Mouse (Mus musculus) c-Kit-positive CD71-positive TER-119-negative erythroid progenitor cells, embryonic 14.5 days (primary cell): ENCODE measurements at regions not wholly inside any gene's neighbourhood (a gene's known extent, or its start where the extent isn't known, plus 50 kb on each side); places are given as distances from the start of the nearest gene placed in this dataset.

Source experiments
- DNase-seq: peaks from one replicate; pipeline ENCODE4 v3.0.0-alpha.2; 2013; ENCODE audit warnings: low read depth

DNA sequence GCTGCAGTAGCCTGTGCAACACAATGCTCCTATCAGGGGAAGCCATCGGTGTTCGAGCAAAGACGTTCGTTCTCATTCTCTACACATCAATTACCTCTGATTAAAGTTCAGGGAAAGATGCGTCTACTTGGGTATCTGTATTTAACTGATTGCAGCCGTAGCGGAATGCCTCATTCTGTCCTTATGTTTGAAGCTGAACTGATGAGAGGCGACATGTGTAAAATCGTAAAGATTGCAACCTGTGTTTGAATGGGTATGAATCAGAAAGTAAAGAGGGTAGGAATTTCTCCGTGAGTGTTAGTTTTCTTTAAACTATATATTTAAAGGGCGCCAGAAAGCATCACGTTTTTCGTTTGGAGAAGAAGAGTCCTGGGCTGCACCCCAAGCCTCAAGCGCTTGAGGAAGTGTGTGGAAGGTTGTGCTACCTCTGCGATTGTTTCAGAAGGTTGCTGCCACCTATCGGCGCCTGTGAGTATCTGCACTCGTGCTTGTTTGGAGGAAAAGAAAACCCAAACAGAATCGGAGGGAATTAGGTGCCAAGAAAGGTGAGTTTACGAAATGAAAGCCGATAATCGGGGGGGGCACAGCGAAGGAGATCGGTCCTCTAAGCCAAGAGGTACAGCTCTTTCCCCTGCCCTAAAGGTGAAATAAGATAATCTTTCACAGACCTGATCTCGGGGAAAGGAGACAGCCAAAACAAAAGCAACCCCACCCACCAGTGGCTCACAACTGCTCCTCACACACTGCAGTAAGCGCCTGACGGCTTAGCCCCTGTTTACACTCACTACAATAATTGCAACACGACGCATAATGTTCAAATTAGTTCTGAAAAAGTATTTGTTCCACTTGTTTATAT is 346.4 kb upstream of the Prkcq start:
- peak; percentile 28 for DNase-seq

- no peak for DNase-seq
These were observed 345.7 kb upstream of the Prkcq start for GRCm38 (mm10) chr2:10826134-10826767.

- DNase-seq, result no peak
These were observed 331.9 kb upstream of the Prkcq start for GRCm38 (mm10) chr2:10839976-10840375.

DNA sequence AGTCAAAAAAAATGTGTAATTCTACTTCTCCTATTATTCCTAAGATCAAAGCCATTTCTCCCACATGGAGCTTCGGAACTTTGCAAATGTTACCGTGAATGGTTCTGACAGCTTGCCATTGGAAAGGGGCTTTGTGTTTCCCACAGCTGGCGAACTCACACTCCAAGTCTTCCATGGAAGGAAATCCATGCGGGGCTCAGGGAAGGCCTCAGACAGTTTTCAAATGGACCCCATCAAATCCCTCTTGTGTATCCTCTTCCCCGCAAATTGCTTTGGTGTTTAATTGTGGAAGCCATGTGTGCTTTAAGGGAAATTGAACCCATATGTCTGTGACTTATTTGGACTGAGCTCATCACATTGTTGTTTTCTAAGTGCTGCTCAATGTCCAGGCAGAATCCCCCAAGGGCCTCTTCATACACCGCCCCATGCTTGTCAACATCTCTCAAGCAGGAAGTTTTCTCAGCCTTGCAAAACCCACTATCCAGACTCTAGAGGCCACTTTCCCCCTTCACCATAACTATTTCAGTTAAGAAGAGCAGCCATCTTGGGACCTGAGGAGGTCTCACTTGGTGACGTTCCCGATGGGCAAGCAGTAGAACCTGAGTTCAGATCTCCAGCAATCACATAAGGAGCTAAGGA is 310.1 kb upstream of the Prkcq start:
- DNase-seq, result no peak

GRCm38 (mm10) chr2:10864451-10864850 is 307.5 kb upstream of the Prkcq start:
- DNase-seq, result no peak

GRCm38 (mm10) chr2:10874303-10874702 is 297.6 kb upstream of the Prkcq start:
- no peak for DNase-seq

DNA sequence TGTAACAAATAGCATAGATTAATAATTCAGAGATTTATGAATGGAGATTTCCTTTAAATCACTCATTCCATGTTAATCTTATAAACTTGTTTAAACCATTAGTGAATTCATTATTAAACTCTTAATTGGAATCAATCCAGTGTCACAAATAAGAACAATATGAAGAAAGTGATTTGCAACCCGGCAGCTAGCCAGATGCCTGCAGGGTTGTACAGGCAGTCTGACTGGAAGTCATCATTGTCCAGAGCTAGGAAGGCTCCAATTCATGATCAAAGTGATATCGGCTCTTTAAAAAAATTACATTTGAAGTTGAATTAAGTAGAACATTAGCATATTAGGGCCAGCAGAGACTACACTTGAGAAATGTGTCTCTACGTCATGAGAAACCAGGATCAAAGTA is 270.0 kb upstream of the Prkcq start:
- DNase-seq, result no peak

DNA sequence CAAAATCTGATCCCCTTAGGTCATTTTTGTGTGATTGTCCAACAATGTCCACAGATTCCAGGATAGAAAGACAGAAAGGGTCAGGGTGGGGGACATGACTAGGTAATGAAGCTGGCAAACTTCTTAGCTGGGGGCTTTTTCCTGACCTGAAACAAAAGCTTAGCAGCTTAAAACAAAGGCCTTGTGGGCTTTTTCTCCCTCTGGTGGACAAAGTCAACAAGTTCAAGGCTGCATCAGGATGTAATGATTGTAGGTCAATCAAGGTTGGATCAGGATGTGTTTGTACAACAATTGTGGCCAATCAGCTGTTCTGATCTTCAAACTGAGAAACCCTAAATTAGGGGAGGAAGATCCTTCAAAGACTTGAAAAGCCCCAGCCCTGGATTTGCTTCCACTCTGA is 252.0 kb upstream of the Prkcq start:
- no peak for DNase-seq

DNA sequence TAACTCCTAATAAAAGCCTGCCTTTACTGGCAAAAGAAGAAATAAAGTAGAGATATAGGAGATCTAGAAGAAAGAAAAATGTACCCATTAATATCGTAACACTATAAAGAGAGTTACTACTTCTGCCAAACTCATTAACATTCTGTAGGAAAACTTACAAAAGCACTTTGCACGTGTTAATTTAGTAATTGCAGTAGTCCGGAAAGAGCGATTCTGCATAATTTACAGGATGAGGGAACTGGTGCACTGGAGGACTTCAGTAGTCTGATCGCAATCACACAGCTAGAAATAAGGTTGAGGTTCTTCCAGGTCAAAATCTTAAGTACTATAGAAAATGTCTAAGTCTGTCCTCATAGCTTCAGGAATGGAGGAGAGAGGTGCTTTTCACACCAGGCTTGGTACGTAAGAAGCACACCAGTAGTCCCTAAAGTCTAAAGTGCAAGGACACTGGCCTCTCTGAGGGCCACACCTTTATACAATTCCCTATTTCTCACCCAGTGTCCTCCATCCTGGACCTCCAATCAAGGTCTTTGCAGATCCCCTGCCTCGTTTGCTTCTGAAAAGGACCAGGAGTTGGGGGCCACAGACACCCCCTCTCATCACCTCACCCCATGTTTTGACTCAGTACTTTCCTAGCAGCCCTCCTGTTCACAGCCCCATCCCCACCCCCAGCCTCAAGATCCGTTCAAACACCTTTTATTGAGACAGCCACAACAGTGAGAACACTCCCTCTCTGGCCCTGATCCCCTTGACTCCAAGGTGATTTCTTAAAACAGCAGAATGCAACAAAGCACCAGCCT is 251.0 kb upstream of the Prkcq start:
- no peak for DNase-seq

GRCm38 (mm10) chr2:10921486-10922450 is 250.1 kb upstream of the Prkcq start:
- DNase-seq, result no peak

DNA sequence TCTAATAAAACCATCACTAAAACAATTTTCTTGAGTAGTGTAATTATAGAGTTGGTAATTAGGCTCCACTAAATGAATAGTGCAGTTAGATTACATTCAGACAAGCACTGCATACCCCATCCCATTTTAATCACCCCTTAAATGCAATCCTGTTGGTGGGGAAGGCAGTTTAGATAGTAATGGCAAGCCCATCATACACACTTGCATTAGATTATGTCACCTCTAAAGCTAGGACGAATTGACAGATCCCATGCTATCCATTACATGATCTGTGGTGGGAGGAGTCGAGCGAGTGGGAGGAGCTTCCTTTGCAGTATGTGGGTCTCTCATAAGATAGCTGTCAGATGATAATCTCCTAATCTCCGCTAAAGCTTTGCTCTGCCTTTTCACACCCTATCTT is 247.9 kb upstream of the Prkcq start:
- no peak for DNase-seq

DNA sequence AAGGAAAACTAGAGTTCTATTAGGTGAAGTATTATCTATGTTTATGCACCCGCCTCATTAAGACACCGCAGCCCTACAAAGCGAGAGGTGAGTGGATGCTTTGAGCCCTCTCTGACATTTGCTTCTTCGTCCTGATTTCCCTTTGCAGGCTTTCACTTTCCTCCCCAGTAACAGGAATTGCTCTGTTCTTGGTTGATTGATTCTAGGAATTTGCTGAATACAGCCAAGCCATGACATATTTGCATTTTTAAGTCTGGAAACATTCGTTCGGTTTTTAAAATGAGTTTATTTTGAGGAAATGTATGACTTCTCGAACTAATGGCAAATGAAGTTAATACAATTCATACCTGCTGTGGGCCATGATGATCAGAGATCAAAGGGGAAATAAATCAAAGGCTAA is 246.5 kb upstream of the Prkcq start:
- DNase-seq, result no peak

GRCm38 (mm10) chr2:10937405-10937804 is 234.5 kb upstream of the Prkcq start:
- DNase-seq, result no peak

GRCm38 (mm10) chr2:10965224-10965623 is 206.7 kb upstream of the Prkcq start:
- no peak for DNase-seq

DNA sequence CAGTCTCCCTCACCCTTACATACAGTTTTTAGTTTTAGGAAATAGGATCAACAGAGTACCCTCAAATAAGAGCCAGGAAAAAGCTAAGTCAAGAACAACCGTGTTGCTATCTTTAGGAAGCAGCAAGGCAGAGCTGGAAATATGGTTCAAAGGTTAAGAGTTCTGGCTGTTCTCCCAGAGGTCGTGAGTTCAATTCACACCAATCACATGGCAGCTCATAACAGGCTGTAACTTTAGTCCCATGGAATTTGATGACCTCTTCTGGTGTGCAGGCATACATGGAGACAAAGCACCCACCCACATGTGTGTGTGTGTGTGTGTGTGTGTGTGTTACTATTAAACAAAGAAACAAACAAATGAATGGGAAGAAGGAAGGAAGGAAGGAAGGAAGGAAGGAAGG is 205.0 kb upstream of the Prkcq start:
- DNase-seq, result no peak

DNA sequence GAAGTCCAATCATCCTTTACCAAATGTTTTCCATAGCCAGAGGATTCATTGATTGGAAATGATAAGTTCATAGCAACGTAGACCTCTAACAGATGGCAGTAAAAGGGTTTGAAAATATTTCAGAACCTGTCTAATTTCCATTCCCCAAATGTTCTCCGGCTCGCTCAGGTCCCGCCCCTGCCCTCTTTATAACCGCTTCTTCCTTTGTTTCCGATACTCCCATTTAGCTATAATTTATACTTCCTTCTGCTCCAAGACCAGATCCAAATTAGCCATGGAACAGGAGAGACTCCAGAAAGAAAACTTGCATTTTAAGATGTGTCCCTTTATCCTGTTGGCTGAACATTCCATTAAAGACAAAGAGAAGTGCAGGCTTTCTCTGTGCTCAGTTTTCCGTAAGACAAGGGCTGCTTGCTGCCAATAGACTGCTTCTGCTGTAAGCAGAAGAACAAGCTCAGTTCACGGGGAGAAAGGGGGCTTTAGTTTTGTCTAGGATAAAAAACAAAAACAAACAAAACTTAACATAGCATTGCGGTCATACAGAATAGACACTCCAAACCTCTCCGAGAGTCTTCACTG is 202.7 kb upstream of the Prkcq start:
- DNase-seq, result no peak

- no peak for DNase-seq
These were observed 199.9 kb upstream of the Prkcq start for GRCm38 (mm10) chr2:10972051-10972450.

DNA sequence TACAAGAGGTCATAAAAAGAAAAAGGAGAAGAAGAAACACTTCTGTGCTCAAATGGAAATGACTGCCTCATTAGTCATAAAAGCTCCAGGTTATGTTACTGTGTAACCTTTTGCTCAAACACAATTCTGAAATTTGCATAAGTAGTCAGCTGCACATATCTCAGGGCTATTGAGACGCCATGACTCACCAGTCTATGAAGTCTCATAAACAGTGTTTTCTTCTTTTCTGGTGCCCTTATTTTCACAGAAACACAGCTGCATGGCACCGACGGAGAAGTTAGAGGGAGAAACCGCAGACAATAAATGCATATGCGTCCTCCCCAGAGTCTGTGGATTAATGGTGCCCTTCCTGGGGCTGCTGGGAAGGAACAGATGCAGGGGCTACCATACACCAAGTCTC is 193.1 kb upstream of the Prkcq start:
- no peak for DNase-seq

DNA sequence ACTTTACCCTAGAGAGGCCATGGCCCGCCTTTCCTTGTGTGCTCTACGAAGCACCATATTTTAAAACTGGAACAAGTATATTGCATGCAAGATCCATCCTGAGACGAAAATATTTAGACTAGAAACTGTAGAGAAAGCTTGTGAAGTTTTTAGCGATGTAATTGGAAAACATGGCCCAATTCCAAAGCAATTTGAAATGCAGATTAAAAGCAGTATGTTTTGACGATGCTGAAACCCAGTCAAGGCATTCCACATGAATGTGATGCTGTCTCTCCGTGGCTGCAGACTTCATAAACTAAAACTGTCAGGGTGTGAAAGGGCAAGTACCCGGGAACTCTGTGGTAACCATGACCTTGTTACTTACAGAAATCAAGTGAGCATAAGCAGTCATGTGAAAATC is 185.8 kb upstream of the Prkcq start:
- DNase-seq, result no peak

- no peak for DNase-seq
These were observed 181.7 kb upstream of the Prkcq start for GRCm38 (mm10) chr2:10990043-10990728.
